Mouse (Mus musculus): ENCODE results near the gene Sh3glb2.

Sh3glb2 gene

DNA sequence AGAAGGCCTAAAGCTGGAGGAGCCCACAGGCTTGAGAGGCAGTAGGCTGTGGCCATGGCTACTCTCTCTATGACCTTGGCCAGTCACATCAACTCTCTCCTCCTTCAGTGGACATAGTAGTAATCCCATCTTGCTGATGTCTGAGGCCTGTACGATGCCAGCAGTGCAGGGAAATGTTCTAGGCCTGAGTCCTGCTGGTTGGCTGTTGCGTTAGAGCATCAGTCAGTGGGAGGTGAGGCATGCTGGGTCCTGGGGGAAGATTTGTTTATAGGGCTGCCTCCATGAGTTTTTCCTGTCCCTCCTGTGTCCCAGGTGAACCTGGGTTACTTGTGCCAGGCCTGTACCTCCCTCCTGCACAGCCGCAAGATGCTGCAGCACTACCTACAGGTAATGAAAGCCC is 17.1 kb downstream of the Sh3glb2 start:
- DNase-seq (ENCODE audit: low spot score) = no peak

- DNase-seq (ENCODE audit: low spot score) = no peak
Measured at GRCm38 (mm10) chr2:30337179-30337578, 22.0 kb downstream of the Sh3glb2 start.

DNA sequence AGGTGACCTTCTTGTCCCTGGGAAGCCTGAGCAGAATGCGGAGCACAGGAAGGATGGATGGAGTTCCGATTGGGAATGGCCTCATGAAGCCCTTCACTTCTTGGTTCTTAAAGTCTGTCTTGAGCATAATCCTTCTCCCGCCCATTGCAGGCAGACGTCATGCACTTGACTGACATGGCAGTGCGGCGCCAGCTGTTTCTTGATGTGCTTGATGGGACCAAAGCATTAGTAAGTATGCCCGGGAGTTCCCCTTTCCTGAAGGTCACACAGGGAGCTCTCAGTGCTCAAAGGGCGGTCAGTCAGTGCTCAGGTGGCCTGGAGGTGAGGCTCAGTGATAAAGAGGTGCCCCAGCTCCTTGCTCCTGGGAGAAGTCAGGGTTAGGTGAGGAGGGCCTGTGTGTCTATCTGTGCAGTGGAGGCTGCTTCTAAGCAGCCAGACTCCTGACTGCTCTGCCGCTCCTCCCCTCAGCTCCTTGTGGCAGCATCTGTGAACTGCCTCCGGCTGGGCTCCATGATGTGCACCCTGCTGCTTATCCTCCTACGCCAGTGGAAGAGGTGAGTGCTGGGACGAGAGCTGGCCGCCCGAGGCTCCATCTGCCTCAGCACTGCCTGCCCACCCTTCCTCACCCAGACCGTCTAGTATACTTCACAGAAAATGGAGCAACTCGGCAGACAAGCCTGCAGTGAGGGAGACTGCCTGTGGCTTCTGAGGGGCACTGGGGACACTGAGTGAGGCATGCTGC is 22.8 kb downstream of the Sh3glb2 start:
- no peak for DNase-seq (ENCODE audit: low spot score)

DNA sequence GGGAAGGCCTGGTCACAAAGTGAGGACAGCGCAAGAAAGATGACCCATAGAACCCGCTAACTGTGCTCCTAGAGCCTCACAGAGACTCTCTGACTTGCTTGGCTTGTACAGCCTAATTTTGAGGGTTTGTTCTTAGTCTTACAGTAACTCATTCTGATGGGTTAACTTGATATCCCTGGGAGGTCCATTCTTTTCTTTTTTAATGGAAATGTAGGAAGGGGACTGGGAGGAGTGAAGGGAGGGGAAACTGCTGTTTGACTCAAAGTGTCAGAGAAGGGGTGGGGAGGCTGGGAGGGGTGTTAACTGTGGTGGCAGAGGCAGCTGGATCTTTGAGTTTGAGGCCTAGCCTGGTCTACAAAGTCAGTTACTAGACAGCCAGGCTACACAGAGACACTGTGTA is 23.8 kb downstream of the Sh3glb2 start:
- no peak for DNase-seq (ENCODE audit: low spot score)

DNA sequence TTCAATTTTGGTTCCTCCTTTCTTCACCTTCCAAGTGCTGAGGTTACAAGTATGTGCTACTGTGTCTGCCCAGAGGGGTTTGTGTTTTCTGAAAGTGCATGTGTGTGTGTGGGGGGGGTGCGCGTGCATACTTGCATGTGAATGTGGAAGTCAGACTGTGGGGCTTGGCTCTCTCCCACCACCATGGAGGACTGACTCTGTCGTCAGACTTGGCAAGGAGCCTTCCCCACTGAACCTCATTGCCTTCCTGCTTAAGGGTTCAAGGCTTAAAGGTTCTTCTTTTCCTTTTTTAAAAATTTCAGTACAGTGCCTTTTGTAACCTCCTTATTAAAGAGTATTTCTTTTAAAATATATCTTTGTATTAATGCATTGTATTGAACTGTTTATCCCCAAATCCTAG is 30.3 kb downstream of the Sh3glb2 start:
- DNase-seq (ENCODE audit: low spot score) = no peak

DNA sequence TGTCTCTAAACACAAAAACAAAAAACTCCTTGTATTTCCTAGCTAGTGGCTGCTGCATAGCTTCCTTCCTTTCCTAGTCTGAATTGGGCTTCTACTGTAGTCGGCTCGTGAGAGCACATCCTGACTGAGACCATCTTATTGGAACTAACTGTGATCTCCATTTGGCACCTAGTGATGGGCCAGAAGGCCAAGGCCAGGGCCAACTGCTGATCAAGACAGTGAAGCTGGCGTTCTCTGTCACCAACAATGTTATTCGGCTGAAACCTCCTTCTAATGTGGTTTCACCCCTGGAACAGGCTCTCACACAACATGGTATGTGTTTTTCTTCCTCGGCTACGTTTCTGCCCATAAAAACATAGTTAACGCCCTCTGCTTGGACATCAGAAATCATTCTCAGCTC is 31.9 kb downstream of the Sh3glb2 start:
- no peak for DNase-seq (ENCODE audit: low spot score)

- DNase-seq (ENCODE audit: low spot score) = no peak
Measured at GRCm38 (mm10) chr2:30325296-30325695, 33.8 kb downstream of the Sh3glb2 start.

- no peak for DNase-seq (ENCODE audit: low spot score)
Measured at GRCm38 (mm10) chr2:30323111-30323510, 36.0 kb downstream of the Sh3glb2 start.

DNA sequence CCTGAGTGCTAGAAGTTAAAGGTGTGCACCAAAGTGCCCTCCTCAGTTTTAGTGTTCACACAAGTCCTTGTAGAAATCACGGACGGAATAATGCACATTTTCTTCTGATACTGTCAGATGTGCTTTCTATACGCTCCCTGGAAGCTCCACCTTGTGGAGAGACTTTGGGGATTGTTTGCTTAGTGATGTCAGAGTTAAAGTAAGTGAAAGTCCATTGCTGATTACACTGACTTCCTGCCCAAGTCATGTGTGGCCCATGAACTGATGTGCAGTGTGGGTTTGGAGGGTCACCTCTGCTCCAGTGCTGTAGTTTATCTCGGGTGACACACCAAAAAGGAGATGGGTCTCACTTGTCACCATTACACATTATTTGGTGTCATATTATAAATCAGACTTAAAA is 39.9 kb downstream of the Sh3glb2 start:
- no peak for DNase-seq (ENCODE audit: low spot score)

DNA sequence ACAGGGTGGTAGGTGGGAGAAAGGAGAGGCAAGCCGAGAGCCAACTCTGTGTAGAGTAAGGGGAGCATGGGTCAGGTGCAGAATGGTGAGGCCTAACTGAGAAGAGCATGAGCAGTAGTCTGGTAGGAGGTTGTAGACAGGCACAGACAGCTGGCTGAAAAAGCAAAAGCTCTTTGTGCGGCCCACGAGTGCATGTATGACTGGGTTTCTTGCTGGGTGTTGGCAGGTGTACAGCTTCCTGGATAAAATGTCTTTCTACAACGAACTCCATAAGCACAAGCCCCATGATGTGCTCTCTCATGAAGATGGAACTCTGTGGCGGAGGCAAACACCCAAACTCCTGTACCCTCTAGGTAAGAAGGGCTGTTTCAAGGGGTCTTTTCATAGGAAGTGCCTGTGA is 42.2 kb downstream of the Sh3glb2 start:
- DNase-seq (ENCODE audit: low spot score) = no peak

GRCm38 (mm10) chr2:30316136-30316535 is 43.0 kb downstream of the Sh3glb2 start:
- DNase-seq (ENCODE audit: low spot score) = no peak

GRCm38 (mm10) chr2:30311481-30311880 is 47.7 kb downstream of the Sh3glb2 start:
- no peak for DNase-seq (ENCODE audit: low spot score)

- no peak for DNase-seq (ENCODE audit: low spot score)
Measured at GRCm38 (mm10) chr2:30309351-30309750, 49.8 kb downstream of the Sh3glb2 start.

GRCm38 (mm10) chr2:30306087-30306486 is 53.0 kb downstream of the Sh3glb2 start:
- DNase-seq (ENCODE audit: low spot score) = no peak

DNA sequence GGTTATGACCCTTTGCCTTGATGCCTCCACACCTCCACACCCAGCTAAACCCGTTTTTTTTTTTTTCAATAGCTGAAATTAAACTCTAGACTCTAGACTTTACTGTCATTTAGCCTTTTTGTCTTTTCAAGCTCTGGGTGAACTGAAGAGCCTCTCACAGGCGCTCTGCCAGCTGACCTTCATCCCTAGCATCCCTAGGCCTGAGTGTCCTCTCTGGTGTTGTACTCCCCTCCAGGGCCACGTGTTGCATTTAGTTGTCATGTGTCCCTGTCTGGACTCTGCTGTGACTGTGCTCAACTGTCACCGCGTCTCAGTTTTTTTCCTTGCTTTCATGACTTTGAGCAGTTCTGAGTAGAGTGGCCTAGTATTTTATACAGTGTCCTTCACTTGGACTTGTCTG is 59.2 kb downstream of the Sh3glb2 start:
- no peak for DNase-seq (ENCODE audit: low spot score)

GRCm38 (mm10) chr2:30299525-30299924 is 59.6 kb downstream of the Sh3glb2 start:
- no peak for DNase-seq (ENCODE audit: low spot score)

Measured in testis, postnatal 14 days (tissue).